Mouse (Mus musculus): ENCODE measurements around the gene Pptc7. TPM values are rescaled to one million over a fixed set of nuclear protein-coding genes. Genes with fewer than 3 reads are reported as not detected.

Gene Pptc7
- total RNA-seq, 2 experiments from 2014 or later = 39.8 to 41.1 TPM

DNA sequence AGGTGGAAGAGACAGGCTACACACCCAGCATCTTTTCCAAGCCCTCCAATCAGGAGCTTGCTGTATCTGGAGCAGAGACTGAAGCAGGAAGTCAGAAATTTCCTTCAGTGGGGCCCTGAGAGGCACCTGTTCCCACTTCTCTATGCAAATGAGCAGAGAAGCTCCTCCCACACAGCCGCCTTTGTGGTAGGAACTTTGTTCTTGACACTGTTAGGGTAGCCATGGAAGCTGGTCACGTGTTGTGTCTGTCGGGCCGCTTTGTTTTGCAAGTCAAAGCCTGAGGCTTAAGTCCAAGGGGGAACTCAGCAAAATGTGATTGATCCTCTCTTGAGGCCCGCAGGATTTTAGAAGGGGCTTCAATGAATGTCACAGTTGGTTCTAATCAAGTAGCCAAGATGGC is 9.4 kb upstream of the Pptc7 start:
- DNase-seq (ENCODE audit: low spot score in 2 of 2) = no peak
- Histone ChIP-seq H3K4me3 (no peak overlapping the region), H3K27ac (no peak overlapping the region)
- TF ChIP-seq CTCF (conservative IDR thresholded peaks at IDR 0.05) = no peak

DNA sequence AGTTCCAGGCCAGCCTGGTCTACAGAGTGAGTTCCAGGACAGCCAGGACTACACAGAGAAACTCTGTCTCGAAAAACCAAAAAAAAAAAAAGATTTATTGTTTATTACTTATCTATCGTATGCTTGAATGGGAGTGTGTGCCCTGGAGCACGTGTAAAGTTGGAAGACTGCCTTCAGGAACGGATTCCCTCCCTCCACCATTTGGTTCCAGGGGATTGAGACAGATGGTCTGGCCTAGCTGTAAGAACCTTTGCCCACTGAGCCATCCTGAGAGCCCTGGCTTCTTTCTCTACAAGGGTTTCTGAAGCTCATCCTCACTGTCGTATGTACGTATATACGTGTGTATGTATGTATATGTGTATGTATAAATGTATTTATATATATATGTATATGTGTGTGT is 5.2 kb upstream of the Pptc7 start:
- Histone ChIP-seq H3K4me3 (no peak overlapping the region), H3K27ac (no peak overlapping the region)
- TF ChIP-seq CTCF (conservative IDR thresholded peaks at IDR 0.05) = no peak
- DNase-seq (ENCODE audit: low spot score in 2 of 2) = no peak

DNA sequence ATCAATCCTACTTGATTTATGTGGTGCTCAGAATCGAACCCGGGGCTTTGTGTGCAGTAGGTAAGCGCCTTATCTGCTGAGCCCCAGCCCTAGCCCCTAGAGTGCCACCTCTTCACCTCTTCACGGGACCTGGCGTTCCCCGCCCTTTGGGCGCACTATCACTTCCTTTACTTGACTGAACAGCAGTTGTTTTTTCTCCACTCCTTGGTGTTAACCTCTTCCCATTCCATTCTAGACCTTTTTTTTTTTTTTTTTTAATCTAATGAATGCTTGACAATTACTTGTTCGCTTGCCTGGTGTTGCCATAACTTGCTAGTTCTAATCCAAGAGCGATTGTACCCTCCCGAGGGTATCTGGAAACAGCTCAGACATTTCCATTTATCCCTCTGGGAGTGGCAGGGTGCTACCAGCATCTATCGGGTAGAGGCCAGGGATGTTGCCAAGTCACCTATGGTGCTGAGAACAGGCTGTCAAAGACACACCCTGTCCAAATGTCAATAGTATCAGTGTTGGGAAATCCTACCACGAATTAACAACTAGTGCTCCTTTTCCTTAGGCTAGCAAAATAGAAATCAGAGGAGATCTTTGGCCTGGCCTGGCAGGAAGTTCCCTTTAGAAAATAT is 4.3 kb upstream of the Pptc7 start:
- Histone ChIP-seq H3K27ac (no peak overlapping the region), H3K4me3 (no peak overlapping the region)
- no peak for TF ChIP-seq CTCF (conservative IDR thresholded peaks at IDR 0.05)
- no peak for DNase-seq (ENCODE audit: low spot score in 2 of 2)

DNA sequence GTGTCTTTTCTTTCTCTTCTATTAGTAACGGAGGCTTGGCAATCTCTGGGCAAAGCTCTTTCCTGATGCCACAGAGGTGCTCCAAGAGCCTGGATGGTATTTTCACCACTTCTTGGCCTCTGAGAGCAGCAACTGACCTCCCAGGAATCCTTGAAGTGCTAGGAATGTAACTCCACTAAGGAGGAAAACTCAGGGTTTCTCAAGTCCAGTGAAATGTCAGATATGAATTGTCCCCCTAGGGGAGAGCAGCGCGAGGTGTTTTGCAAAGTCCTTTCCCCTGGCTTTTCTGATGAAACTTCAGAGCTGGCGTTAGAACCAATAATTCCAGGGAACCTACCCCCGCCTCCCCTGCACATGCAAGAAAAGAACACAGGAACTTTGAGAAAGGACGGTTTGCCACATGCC is 3.7 kb upstream of the Pptc7 start:
- TF ChIP-seq CTCF (conservative IDR thresholded peaks at IDR 0.05) = peak; percentile 34
- no peak for DNase-seq (ENCODE audit: low spot score in 2 of 2)
- Histone ChIP-seq H3K27ac (no peak overlapping the region), H3K4me3 (peak overlapping the region; percentile 14; the same call in 1 of the 2 replicates)

DNA sequence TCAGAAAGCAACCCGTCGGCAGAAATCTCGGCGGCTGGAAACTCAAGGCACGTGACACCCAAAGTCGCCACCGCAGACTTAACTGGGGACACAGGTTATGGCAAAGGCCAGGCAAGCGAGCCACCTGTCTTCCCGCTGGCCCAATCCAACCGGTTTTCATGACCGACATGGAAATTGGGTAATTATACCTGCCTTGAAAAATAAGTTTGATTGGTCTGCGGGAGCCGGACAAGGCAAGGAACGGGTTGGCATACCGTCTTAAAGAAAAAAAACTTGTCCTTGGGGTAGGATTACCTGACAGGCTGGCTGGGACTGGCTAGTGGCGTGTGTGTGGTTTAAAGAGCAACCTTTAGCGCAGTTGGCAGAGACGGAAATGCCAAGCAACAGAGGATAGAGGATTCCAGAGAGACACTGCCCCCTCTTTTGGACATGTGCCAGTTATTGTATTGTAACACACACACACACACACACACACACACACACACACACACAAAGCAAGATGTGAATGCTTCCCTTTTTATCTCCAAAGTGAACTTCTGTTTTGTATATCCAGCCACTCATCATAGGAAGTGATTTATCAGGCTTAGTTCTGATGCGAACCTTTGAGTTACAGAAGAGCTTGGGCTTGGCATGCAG is 3.2 kb upstream of the Pptc7 start:
- DNase-seq (ENCODE audit: low spot score in 2 of 2) = no peak
- no peak for TF ChIP-seq CTCF (conservative IDR thresholded peaks at IDR 0.05)
- H3K4me3 ChIP-seq = peak overlapping the region; percentile 14; the same call in 1 of the 2 replicates
- no peak overlapping the region for H3K27ac ChIP-seq

DNA sequence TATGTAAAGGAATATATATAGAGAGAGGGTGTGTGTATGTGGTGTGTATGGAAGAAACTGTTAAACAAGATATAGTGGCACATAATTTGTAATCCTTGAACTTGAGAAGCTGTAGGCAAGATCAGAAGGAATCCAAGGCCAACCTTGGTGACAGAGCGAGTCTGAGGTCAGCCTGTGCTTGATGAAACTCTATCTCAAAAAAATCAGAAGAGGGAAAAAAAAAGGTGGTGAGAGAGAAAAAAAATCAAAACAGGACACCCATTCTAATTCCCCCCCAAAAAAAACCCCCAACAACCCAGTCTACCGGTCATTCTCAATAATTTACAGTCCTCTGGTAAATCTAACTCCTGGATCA is 360 bp upstream of the Pptc7 start:
- TF ChIP-seq CTCF (conservative IDR thresholded peaks at IDR 0.05) = no peak
- no peak overlapping the region for H3K4me3 ChIP-seq
- DNase-seq (ENCODE audit: low spot score in 2 of 2) = no peak
- no peak overlapping the region for H3K27ac ChIP-seq

DNA sequence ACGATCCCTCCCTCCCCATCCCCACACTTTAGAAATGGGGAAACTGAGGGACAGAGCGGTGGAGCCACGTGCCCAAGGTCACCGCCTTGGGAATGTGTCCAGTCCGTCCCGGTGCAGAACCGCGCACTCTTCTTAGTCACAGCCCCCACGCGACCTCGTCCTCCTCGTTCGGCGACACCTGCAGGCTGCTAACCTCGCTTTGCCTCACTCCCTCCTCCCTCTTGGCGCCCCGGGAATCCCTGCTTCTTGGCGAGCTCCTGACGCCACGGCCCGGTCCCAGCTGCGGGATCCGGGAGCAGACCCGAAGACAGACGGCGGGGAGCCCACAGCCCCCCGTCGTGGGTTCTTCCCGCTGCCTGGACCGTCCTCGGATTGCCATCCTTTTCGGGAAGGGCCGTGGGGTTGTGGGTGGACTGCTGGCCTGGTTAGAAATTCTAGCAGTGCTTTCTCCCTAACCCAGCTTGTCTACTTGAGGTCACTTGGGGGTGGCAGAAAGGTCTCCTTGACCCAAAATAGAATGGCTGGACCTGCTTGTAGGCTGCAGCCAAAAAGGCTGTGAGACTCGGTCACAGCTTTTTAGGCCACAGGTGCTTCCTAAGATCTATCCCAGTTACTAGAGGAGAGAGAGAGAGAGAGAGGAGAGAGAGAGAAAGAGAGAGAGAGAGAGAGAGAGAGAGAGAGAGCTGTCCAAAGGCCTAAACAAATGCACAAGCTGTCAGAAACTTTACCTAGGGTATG is 1.0 kb downstream of the Pptc7 start:
- peak overlapping the region; percentile 77 for H3K4me3 ChIP-seq
- peak in 1 of 2 experiments; percentile 29 for DNase-seq (ENCODE audit: low spot score in 2 of 2)
- H3K27ac ChIP-seq = peak overlapping the region; percentile 89
- no peak for TF ChIP-seq CTCF (conservative IDR thresholded peaks at IDR 0.05)

DNA sequence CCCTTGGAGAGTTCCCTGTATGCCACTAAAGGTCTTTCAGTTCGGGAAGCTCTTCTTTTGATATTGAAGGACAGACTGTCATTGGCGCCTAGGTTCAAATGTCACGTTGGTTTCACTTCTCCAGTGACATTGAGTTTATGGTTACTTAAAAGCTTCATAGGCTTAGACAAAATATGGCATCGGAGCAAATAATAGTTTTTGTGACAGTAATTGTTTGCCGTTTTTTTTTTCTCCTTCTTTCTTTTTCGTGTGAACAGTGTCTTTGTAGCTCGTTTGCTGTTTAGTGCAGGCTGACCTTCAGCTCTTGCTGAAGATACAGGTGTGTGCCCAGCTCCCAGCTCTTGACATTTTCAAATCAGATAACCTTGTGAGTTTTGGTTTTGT is 1.6 kb downstream of the Pptc7 start:
- H3K27ac ChIP-seq = peak overlapping the region; percentile 89; the same call in 1 of the 2 replicates
- DNase-seq (ENCODE audit: low spot score in 2 of 2) = no peak
- TF ChIP-seq CTCF (conservative IDR thresholded peaks at IDR 0.05) = no peak
- peak overlapping the region; percentile 77 for H3K4me3 ChIP-seq

DNA sequence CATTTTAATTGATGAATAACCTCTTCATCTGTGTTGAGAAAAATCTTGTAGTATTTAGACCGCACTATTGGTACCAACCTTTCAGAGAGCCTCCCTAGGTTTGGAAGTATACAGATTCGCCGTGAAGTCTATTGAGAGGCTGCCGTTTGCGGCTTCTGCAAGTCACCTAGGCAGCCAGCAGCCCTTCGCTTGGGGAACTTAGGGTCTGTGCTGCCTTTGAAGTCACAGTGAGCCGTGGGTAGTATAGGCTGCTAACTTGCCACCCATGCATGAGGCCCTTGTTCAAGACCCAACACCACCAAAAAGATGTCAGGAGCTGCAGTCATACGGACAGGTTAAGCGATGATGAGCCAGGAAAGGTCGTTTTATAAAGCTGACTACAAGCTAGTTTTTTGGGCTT is 2.0 kb downstream of the Pptc7 start:
- no peak for TF ChIP-seq CTCF (conservative IDR thresholded peaks at IDR 0.05)
- DNase-seq (ENCODE audit: low spot score in 2 of 2) = no peak
- H3K27ac ChIP-seq = no peak overlapping the region; the same call in 1 of the 2 replicates
- H3K4me3 ChIP-seq = peak overlapping the region; percentile 77

DNA sequence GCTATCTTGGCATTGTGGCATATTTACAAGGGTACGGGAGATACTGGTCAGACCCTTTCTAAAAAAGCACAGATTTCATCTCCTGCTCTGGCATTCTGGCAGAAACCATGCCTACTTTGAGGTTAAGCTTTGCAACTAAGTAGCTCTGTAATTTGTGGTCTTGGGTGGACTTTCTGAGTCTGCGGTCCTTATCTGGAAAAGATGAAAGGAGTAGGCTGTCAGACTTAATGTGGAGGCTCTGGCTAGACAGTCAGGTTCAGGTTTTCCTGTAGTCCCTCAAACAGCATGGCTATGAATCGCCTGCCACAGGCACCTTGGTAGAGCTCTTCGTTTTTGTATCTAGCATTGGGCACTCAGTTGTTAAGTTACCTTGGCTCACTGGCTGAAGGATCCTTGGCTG is 2.9 kb downstream of the Pptc7 start:
- no peak for TF ChIP-seq CTCF (conservative IDR thresholded peaks at IDR 0.05)
- DNase-seq (ENCODE audit: low spot score in 2 of 2) = no peak

DNA sequence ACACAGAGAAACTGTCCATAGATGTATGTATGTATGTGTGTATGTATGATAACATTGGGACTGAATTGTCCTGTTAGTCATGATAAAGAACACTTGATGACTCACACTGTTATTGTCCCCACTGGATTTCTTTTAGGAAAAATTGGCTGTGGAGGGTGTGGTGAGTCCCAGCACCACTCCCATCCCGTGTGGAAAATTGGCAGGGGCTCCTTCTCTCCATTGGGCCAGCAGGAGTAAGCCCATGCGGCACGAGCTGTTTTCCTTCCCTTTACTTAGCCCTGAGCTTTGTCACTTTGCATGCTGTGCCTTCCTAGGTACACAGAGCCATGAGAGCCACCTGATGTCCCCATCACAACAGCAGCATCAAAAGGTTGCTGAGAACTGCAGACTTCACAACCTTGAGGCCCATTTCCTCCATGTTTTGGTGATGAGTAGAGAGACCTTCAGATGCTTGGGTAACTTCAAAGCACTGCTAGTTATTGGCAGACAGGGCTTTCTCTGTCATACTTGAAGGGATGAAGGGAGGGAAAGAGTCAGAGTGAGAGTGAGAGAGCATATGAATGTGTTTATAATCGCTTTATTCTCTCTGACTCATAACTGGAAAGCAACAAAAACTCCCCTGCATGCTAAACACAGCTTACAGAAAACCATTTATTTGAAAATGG is 4.1 kb downstream of the Pptc7 start:
- TF ChIP-seq CTCF (conservative IDR thresholded peaks at IDR 0.05) = no peak
- no peak for DNase-seq (ENCODE audit: low spot score in 2 of 2)
- Histone ChIP-seq H3K27ac (0 out of 2 replicates have a peak overlapping the region, but pooled peaks have one; percentile 29), H3K4me3 (no peak overlapping the region)

More for the DNA sequence above, 2.9 kb downstream of the Pptc7 start:
- Histone ChIP-seq H3K4me3 (no peak overlapping the region), H3K27ac (no peak overlapping the region)

DNA sequence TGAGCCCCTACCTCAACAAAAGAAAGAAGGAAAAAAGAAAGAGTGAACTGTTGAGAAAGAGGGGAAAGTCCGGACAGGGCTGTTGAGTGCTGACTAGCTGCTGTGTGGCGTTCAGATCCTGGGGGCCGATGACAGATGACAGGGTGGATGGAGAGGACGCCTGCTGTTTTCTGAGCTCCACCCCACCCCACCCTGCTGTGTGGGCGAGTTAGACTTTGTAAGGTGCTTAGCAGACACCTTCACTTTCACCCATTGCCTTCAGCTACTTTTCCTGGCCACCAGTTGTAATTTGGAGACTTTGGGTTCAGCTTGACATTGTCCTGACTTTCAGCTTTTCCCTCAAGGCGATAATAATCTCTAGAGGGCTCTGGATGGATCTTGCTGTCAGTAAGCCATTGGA is 7.0 kb downstream of the Pptc7 start:
- no peak for TF ChIP-seq CTCF (conservative IDR thresholded peaks at IDR 0.05)
- no peak overlapping the region for H3K27ac ChIP-seq
- DNase-seq (ENCODE audit: low spot score in 2 of 2) = no peak

More for the DNA sequence above, 7.0 kb downstream of the Pptc7 start:
- no peak overlapping the region for H3K4me3 ChIP-seq
